Mouse (Mus musculus) 3T3-L1 (cell line): Measurements from ENCODE around the gene Ccdc62.

Experiments
- DNase-seq: peaks from one replicate; pipeline ENCODE4 v3.0.0-alpha.2; 2015; ENCODE audit warnings: low read depth, low spot score

Gene Ccdc62

DNA sequence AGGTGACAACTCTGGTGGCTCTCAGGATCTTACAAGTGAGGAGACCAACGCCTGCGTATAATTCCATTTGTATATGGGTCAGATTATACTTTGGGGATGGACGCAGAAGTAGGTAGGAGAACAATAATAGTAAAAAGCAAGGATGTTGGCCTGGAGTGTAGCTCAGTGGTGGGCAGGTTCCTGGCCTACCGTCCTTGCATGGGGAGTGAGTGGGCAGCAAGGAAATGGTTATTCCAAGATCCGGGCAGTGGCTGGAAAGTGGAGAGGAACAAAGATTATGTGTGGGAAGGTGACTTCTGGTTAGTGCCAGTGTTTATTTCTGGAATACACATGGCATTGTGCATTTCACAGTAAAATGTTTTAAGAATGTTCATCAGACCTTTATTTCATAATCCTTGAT is 5.5 kb downstream of the Ccdc62 start:
- no peak for DNase-seq

DNA sequence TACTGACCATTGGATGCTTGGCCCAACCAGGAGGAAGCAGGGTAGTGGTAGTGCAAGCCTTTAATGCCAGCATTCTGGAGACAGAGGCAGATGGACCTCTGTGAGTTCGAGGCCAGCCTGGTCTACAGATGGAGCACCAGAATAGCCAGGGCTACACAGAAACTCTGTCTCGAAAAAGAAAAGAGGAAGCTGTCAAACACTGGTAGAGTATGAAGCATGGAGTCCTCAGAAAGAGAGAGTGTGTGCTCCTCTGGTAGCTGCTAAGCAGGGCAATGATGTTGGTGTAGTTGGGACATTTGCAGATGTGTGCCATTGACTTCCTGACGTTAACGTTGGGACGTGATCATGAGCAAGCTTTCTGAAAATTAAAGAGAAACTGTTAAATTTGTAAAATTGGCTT is 8.0 kb downstream of the Ccdc62 start:
- no peak for DNase-seq

DNA sequence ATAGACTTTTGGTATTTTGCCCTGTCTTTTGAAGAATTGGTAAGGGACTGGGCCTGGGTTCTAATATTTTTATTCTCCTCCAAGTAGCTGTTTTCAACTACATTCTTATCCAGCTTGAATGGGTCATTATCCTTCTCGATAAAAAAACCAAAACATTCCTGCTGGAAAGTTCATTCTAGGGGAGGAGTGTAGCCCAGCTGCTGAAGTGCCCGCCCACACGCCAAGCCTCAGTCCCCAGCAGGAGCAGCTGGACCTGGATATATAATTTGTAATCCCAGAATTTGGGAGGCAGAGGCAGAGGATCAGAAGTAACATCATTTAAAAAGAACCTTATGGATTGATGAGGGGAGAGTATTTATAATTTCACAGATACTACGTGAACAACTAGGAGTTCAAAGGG is 16.1 kb downstream of the Ccdc62 start:
- DNase-seq = peak; percentile 38

DNA sequence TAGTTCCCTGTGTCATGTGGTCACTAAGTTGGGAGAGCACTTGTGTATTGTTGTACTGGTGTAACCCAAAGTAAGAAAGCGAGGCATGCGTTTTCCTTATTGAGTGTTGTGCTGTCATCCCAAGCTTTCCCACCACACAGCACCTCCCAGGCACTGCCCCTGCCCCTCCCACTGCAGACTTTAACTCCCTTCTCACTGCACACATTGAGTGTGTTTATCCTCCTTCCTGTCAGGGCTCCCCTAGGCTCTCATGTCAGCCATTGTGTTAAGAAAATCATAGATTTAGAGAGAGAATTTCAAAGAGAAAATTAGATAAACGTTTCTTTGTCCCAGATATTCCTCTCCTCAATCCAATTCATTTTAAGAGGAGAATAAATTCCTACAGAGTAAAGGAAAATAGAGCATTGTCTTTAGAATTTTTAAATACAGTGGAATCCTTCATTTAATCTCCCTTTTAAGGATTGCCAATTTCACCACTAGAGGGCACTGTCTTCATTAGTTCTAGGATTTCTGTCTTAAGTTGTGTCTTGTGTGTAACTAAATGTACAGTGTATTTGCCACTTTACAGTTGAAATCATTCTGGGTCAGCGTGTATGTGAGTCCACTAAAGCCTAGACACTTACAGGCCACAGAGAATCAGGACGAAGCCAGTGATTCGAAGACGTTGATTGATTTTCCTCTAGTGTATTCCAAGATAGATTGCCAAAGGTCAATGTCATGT is 16.7 kb downstream of the Ccdc62 start:
- DNase-seq = peak; percentile 87

DNA sequence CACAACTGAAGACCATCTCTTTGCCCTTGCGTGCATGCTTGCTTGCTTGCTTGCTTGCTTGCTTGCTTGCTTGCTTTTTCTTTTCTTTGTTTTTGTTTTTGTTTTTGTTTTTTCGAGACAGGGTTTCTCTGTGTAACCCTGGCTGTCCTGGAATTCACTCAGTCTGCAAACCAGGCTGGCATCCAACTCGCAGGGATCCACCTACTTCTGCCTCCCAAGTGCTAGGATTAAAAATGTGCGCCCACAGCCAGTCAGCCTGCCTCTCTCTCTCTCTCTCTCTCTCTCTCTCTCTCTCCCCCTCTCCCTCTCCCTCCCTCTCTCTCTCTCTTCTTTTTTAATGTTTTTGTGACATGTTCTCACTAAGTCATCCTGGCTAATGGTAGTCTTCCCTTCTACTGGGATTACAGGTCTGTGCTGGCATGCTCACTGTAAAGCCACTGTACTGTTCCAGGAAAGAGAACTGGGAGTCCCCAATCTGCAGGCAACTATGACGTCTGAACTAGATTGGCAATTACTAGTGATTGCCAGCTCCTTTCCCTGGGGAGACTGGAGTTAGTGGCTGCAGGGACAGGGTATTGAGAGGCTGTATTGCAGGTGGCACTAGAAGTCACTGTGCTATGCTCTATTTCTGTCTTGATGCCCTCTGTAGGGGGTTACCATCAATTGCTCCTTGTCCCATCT is 22.0 kb downstream of the Ccdc62 start:
- DNase-seq = no peak

DNA sequence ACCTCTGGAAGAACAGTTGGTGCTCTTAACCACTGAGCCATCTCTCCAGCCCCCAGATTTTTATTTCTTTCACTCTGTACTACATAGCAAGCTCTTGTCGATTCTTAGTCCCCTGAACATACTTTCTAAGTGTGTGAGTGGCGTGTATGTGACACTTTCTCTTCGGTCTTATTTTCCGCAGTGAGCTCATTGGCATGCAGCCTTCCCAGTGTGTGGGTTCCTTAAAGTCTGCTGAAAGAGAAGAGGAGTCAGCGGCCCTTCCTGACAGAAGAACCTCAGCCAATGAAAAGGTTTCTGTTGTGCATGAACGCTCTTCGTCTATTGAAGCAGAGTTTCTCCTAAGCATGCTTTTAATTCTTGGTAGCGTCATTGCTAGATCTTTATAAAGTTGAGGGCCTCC is 26.7 kb downstream of the Ccdc62 start:
- DNase-seq = no peak

DNA sequence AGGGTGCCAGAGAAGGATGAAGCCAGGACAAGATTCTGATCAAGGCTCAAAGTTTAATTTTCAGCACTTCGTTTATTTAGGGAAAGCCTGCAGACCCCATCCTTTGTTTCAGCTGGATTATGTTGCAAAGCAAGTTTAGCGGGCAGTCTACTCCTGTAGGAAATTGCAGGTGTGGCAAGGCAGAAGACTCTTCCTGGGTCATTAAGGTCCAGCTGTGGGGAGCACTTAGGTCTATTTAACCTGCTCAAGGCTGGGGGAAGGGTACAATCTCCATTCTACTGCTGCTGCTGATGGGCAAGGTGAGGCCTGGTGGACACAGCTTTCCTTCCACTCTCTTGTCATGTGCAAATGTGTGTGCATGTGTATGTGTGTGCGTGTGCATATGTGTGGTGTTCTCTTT is 28.5 kb downstream of the Ccdc62 start:
- DNase-seq = no peak

DNA sequence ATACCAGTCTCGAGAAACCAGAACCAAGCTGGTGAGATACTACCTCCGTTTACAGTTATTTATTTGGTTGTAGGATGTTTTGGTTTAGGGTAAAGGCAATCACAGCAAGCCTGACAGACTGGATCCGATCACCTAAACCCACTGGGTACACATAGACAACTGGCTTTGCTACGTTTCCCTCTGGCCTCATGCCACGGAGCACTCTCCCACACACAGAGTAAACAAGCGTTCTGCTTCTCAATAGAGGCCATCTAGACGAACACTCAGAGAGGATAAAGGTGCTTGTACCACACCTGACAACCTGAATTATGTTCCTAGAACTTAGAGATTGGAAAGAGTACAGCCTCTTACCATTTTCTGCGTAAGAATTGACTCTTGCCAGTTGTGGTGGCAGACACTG is 29.6 kb downstream of the Ccdc62 start:
- no peak for DNase-seq

DNA sequence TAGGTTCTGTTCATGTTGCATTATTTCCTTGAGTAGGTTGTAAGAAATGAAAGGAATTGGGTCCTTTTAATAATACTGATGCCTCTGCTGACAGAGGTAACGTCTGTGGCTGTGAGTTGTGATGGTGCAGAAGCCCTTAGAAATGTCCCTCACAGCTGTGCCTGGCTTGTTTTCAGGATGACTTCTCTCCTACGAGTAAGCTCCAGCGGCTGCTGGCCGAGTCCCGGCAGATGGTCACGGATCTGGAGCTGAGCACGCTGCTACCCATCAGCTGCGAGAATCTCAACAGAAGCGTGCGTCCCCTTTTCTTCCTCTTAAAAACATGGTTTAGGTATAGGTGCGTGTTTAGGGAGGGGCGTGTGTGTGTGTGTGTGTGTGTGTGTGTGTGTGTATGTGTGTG is 30.6 kb downstream of the Ccdc62 start:
- DNase-seq = no peak

DNA sequence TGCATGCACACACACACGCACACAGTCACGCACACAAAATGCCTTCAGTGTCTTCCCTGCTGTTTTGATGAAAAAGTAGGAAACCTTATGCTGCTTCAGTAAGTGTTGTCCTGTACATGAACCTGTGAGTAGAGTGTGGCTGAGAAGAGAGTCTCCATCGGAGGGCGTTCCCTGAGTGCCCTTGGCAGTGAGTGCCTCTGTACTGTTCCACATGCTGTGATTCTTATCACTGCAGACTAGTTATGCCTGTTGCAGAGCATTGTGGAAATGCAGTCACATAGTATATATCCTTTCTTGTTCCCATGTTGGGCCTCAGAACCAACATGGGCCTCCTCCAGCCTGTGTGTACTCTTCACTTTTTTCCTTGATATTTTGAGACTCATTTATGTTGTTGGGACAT is 33.7 kb downstream of the Ccdc62 start:
- no peak for DNase-seq

DNA sequence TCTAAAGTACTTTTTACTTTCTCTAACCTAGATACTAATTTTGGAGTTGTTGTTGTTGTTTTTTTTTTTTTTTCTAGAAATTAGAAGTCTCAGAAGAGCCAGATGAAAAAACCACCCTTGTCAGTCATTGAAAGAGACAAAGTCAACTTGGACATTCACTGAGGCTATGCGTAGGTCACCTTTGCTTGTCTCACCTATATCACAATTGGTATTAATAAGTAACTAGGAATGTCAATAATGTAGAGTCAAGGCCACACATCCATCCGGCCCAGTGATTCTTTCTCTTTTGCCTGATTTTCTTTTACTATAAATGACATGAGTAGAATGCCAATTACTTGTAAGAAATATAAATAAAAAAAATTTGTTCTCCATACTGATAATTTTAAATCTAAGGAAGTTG is 36.3 kb downstream of the Ccdc62 start:
- no peak for DNase-seq

DNA sequence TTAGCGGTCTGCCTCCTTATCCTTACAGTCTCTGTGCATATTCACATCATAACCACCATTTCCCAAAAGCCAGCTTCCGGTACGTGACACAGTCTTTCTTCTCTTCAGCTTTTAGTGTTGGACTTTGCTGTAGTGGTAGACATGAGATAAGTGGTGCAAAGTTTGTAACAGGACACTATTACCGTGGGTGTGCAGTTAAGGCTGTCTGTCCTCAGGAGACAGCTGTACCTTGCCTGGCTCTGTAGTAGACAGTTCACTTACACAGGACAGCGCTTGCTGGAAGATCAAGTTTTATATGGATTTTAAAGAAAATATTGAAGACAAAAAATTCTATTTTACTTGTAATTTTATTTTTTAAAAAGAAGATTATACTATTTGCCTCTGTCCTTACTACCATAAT is 38.0 kb downstream of the Ccdc62 start:
- DNase-seq = no peak

DNA sequence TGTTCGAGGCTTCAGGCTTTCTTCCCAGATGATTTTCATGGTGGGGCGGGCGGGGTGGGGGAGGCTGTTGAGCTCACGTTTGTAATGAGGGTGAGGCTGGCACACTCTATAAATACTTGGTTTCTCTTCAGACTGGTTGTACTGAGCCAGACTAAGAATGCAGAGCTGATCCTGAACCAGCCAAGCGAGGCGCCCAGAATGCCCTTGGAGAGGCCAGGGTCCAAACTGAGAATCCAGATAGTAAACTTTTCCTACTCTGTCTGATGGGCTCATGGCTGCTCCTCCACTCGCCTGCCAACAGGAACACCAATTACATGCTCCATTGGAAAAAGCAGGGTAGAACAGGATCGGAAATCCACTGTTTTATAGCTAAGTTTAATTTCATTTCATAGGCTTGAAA is 38.7 kb downstream of the Ccdc62 start:
- DNase-seq = no peak

DNA sequence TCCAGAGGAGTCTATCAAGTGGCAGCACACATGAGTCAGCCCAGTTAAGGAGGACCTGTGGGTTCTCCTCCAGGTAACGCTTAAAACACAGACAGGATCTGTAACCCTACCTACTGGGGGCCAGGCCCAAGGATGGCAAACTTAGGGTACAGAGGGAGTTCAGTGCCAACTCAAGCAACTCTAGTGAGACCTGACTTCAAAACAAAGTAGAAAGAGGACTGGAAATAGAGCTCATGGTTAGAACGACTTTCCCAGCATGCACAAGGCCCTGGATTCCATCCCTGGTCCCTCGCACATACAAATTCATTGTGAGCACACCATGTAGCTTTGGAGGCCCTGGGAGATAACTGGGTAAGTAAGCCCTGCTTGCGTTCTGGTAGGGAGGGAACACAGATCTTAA is 40.1 kb downstream of the Ccdc62 start:
- DNase-seq = no peak

DNA sequence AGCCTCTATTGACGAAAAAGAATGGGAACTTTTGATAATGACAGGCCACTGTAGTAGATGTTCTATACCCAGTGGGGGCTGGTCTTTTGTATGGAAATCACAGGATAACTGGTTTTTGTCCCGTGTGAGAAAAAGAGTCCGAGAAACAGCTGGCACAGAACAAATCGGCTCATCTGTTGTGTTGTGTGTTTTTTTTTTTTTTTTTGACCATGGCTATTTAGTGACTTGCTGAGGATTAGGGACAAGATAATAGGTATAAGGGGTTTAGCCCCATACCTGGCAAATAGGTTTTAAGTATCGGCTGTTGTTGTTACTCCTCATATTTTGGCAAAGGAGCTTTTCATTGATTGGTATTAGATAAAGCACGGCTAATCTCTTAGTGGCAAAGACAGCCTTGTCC is 42.0 kb downstream of the Ccdc62 start:
- DNase-seq = no peak

DNA sequence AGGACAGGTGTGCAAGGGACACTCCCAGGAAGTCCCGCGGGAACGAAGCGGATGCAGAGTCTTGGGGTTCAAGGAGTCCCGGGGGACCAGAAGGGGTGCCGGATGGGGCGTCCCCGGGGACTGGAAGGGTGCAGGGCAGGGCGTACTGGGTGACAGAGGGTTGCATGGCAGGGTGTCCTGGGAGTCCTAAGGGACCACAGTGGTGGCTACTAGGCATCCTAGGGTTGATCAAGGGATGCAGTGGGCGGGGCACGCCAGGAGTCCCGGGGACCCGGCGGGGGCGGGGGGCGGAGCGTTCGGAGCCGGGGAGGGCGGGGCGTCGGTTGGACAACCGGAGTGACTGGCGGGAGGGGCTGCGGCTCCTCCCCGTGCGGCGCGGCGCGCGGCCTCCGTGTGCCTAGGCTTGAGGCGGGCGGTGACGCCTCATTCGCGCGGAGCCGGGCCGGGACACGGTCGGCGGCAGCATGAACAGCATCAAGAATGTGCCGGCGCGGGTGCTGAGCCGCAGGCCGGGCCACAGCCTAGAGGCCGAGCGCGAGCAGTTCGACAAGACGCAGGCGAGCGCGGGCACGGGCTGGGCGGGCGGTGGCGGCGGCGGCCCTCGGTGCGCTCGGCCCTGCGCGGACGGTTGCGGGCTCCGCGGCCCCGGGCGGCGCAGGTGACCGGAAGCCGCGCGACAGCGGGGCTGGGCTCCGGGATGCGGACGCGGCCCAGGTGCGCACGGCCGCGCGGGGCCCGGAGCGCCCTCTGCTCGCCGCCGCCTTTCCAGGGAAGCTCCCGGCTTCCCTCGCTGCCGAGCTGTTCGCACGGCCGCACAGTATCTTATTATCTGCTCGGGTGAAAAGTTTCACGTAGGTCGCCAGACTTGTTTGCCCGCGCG is 43.1 kb downstream of the Ccdc62 start, which contains the start of gene Hip1r:
Hip1r (plus strand) TSS at position 330 of the 880 bp plus-strand sequence.
- DNase-seq = peak; percentile 65

DNA sequence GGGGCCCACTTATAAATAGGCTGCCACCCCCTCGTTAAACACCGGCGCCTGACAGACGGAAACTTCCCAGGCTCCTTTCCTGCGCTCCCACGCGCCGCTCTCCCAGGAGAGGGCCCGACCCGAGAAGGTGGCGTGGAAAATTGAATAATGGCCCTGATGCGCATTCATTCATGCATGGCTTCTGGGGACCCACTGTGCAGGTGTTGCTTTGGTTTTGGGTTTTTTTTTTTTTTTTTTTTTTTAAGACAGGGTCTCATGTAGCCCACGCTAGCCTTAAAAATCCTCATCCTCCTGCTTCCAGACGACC is 43.7 kb downstream of the Ccdc62 start:
- no peak for DNase-seq

DNA sequence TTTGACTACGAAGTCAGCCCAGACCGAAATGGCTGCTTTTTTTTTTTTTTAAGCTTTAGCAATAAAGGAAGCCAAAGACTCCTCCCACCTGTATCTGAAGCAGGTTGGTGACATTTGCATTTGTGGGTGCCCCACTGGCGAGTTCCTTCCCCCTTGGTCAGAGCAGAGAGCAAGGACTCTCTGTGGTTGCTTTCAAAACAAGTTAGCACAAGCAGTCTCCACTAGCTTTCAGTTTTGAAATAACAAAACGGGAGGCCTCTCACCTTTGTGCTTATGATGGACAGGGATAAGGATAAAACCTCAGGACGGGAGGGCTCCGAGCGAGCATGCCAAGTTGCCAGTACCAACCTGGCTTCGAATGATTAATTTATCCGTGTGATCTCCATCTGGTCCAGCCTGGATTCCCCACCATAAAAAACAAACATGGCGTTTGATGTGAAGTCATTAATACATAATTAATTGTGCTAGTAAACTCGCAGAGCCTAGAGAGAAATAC is 44.2 kb downstream of the Ccdc62 start:
- DNase-seq = no peak

DNA sequence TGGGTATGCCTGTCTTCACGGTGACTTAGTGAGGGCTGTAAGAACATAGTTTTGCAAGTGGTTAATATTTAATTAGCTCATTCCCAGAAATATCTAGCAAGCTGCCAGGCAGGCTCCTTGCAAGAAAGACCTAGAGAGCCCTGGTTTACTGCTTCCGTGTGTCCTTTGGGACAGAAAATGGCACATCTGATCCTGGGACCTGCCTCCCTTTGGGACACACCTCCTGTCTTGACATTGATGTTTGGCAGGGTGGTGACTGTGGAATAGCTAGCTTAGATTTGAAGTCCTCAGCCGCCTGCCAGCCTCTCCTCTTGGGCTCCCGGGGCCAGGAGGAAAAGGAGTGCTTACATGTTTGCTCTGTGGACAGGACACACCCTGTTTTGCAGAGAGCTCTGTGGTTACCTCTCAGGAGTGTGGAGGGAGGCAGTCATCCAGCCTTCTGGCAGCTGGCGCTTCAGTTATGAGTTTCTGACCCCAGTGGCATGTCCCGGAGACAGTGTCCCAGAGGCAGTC is 45.2 kb downstream of the Ccdc62 start:
- DNase-seq = peak; percentile 62

DNA sequence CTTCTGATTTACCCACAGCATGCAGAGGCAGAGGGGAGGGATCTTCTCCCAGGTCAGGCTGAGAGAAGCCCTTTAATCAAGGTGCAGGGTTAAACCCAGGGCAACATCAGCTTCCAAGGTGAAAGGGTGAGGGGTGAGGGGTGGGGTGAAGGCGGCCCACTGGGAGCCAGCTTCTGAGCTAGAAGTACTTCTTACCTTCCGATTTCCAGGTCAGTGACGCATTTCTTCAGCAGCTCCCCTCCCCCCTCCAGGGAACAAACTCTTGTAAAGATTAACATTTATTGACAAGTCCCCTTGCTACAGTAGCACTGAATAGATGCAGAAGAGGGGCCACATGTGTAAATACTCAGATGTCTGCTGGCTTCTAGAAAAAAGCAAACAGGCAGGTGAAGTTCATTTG is 46.8 kb downstream of the Ccdc62 start:
- DNase-seq = no peak

DNA sequence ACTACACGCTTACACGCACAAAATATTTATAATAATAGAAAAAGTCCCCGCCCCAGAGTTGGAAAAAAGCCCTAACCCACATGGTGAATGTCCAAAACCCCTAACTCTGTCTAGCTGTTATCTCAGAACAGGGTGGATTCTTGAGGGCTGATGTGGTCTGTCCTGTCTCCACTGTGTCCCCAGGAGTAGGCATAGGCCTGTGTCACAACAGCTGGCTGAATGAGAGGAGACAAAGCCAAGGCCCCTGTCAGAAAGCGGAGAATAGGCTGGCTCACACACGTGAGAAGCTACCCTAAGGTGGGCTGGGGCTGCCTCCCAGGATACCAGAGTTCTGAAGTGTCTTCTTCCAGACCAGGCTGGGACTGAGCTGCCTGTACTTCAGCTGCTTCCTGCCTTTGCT is 47.7 kb downstream of the Ccdc62 start:
- DNase-seq = no peak

DNA sequence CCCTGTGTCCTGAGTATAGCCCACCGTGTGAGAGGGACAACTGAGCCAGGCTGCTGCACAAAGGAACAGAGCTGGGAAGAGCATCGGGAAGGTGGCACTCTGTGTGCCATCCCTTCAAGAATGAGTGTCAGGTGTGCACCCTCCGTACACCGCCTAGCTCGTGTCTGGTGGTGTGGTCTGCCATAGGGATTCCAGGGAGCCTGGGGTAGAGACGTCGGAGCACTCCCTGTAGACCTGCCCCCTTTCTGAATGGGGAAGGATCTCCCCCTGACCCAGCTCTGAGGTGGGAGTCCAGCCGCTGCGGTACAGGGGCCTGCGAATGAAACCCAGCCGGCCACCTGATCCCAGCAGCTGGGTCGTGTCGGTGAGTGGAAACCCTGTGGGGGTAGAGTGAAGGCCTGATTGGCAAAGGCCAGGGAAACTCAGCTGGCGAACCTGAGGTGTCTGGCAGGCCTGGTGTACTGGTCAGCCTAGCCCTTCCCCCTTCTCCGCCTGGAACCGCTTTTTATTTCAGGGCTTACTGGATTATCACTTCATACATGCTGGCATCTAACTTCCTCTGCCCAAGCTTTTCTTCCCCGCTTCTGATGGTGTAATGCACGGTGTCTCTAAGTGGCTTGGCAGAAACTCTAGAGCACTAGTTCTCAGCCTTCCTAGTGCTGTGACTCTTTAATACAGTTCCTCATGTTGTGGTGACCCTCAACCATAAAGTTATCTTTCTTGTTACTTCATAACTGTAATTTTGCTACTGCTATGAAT is 48.9 kb downstream of the Ccdc62 start:
- DNase-seq = no peak
